Mouse (Mus musculus) spleen, adult 12 weeks (tissue): ENCODE results near the gene Cd300lg.

ENCODE experiments used
- DNase-seq: peaks from one replicate; pipeline ENCODE4 v3.0.0; 2022; ENCODE audit warnings: low spot score

Cd300lg gene

DNA sequence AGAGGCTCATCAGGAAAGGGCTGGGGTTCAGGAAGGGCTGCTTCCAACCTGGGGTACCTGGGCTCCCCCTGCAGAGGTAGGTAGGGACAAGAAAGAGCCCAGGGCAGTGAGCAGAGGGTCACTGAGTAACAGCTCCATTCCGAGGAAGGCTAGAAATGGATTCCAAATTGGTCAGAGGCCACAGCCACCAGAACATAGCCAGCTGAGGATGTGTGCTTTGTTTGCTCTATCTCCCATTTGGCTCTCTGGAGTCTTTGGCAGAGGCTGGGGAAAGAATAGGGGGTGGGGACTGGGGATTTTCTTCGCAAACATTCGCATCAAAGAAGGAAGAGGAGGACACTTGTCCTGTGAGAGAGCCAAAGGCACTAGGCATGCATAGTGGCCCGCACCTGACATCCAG is 10.6 kb downstream of the Cd300lg start:
- DNase-seq = no peak

DNA sequence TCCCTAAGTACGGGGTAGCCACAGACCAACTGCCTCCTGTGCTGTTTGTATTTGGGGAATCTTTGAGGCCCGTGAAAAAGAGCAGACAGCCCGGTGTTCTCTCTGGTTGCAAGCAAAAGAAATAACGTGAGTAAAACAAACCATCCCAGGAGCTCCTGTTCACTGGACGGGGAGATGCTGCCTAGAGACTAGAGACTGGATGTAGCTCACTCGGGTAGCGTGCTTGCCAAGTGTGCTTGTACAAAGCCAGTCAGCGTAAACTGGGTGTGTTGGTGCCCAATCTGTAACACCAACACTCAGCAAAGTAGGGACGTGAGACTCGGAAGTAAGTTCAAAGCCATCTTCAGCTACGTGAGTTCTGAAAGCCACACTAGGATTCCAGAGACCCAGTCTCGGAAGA is 11.4 kb downstream of the Cd300lg start:
- DNase-seq = no peak

DNA sequence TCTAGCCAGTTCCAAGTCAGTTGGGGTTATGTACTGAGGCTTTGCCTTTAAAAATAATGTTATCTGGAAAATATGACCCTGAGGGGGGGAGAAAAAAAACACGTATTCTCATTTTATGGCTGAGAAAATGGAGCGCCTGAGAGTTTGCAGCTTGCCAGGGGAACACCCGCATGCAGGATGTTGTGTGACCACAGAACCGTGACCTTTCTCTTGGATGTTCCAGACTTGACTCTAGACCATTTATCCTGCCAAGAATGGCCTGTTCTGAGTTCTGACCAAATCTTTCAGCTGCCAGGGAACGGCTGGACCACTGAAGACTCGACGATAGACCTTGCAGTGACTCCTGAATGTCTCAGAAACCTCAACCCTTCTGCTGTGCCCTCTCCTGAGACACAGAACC is 11.9 kb downstream of the Cd300lg start:
- no peak for DNase-seq

DNA sequence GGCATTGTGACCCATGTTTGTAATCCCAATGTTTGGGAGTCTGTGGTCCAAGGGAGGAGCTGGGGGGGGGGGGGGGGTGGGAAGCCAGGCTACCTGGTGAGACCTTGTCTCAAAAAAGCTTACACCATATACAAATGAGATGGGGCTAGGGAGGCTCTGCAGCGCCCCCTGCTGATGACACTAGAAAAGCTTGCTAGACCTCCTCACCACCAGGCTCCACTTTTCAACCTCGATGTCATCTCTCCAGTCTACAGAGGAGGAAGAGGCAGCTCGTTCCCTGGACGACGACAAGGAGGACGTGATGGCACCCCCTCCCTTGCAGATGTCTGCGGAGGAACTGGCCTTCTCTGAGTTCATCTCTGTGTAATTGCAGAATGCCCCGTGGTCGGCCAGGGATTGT is 12.5 kb downstream of the Cd300lg start:
- no peak for DNase-seq

DNA sequence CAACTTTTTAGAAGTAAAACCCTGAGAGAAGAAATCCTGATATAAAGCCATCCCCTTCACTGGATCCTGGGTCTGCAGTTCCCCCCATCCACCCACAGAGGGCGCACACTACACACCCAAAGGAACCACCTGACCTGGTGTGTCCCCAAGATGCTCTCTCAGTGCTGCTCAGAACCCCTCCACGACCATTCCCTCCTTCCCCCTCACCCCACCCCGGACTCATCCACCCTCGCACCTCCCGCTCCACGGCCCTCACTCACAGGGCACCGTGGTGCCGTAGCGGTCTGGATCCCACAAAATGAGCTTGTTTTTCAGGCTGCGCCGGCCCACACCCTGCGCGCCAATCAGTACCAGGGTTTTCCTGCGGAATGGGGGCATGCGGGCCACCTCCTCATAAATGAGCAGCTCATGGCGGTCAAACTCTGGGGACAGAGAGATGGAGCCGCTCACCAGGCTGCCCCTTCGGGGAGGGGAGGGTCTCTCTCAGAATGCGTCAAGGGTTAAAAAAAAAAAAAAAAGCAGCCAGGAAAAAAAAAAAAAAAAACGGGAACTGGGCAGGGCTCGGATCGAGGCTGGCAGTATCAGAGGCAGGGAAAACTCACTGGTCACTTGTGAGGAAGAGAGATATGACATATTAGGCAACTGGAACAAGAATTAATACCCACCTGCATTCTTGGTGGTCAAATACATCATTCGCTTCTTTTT is 20.1 kb downstream of the Cd300lg start:
- DNase-seq = peak; percentile 63

DNA sequence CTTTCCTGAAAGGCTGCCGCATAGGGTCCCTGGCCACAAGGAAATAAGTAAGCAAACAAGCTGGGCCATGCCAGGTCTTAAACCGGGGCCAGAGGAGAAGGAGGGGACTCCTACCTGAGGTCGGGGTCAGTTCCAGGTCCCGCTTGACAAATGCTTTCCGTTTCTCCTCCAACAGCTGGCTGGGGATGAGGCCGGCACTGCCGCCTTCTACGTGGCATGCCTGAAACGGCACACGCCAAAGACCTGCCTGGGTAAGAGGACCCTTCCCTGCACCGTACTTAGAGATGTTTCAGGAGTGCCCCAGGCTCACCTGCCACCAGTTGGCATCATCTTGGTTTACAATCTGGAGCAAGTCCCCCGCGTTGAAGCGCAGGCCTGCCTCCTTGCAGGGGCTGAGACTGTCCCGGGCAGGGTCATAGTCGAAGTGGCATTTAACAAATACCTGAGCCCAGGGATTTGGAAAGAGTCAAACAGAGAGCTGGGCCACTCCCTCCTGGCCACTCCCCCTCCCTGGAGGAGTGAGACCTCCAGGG is 20.7 kb downstream of the Cd300lg start:
- no peak for DNase-seq

DNA sequence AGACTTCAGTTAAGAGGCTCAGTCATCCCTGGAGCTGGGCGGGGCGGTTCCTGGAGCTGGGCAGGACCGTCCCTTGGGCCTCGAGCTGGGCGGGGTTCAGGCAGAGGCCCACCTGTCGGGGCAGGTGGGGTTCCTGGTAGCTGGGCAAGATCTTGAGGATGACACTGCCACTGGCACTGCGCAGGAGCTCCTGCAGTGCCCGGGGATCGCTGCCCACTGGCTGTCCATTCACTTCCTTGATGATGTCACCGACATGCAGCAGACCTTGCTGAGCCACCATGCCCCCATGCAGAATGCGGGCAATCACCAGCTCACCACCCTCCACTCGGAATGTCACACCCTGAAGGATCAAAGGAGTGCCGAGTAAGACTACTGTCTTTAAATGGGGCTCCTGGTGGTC is 21.8 kb downstream of the Cd300lg start:
- no peak for DNase-seq

DNA sequence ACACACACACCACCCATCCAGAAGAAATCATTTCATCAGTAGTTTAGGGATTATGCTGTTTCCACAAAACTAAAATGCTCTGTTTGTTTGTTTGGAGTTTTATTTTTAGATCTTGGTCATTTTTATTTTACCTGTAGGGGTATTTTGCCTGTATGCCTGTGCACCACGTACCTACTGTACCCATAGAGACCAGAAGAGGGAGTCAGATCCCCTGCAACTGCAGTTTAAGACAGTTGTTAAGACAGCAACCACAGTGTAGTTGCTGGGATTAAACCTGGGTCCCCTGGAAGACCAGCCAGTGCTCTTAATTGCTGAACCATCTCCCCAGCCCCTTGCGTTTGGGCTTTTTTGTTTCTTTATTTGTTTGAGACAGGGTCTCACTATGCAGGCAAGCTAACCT is 27.7 kb downstream of the Cd300lg start:
- DNase-seq = no peak

DNA sequence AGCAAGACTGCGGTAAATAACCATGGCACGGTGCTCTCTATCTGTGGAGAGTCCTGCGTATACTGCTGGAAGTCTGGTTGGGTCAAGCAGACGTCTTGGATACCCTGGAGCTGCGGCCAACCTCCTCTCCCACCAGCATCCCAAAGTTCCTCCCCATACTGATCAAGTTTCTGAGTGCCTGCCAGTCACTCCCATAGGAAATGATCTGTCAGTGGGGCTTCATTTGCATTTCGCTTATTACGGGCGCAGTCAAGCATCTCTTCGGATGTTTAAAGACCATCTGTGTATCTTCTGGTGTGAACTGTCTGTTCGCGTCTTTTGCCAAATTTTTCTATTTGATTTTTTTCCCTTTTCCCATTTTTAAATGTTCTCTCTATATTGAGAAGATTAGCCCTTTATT is 28.3 kb downstream of the Cd300lg start:
- DNase-seq = no peak

DNA sequence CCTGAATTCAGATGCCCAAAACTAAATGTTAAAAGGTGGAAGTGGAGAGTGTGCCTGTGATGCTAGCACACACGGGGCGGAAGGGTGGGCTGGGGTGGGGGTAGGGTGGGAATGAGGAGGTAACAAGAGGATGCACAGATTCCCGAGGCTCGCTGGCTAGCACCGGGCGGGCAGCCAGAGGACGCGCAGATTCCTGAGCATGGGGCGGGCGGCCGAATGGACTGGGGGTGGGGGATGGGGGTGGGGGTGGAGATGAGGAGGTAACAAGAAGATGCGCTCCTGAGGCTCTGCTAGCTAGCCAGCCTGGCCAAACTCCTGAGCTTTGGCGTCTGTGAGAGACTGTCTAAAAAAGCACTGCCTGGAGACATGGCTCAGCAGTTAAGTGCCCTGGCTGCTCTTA is 29.1 kb downstream of the Cd300lg start:
- DNase-seq = no peak

DNA sequence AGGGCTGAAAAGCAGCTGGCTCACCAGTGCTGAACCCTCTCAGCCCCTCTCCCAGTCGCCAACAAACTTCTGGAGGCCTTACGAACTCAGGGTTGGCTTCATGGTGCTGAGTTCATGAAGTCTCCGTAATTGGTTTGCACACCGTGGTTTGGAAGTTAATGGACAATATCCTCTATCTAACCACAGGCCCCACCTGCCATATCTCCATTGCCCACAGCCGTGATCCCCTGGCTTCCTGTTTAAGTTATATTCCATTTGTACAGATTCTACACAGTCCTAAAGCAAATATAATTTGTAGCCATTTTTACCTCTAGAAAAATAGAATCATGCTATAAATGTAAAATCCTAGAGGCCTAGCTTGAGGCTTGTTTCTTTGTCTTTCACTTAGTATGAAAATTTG is 31.4 kb downstream of the Cd300lg start:
- DNase-seq = no peak

DNA sequence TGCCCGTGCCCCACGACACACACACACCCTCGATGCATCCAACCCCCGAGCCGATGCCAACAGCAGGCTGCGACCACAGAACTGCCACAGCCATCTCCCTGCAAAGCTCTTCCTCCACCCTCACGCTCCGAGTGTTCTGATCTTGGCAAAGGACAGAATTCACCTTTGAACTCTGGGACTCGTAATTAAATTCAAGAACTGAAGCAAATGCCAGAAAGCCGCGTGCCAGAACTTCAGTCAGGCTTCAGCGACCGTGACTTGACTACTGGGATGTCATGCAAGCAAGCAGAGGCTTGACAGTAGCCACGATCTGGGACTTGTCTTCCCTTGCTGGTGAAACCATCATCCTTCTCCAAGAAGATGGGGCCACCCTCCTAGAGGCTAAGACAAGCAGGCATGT is 32.4 kb downstream of the Cd300lg start:
- DNase-seq = no peak

DNA sequence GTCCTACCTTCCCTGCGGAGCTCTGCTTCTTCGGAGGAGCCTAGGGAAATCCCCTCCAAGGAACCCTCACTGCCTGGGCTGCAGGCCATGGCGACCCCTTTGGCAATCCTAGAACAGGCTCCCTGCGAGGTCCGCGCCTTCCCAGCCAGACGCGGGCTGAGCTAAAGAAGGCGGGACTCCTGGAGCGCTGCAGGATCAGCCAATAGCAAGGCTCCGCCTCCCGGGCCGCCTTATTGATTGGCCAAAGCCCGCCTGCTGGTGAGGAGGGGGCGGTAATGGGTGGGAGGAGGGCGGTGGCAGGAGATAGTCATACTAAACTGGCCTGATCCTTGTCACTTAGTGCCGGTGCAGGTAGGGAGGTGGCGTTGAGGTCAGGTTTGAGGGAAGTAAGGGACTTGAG is 41.0 kb downstream of the Cd300lg start:
- no peak for DNase-seq

DNA sequence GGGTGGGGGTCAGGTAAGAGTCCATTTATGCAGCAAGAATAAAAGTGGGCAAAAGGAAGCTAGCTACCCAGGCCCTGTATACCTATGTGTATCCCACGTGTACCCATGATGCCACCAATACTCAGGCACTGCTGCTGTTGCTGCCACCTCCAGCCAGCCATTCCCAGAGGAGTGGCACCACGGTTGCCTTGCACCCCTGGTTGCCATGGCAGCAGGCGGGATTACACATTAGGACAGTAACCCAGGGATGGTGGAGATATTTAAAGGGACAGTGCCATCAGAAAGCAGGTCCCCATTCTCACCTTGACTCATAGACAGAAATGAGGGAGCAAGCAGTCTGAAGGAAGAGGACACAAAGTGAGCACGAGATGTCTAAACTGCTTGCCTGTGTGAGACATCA is 41.9 kb downstream of the Cd300lg start:
- DNase-seq = no peak

DNA sequence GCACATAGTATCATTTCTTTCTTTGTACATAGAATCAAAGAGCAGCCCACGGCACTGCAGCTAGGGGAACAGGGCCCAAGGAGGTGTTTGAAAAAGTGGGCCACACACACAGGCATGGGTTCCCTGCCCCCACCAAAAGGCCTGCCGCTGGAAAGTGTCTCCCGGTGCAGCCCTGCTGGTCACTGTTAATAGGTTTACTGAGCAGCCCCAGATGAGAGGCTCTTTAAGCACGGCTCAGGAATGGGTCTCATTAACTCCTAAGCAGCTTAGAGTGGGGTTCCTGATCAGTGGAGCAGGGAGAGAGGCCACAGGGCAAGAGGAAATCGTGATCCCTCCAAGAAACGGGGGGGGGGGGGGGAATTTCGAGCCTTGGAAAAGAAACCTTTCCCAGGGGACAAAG is 42.9 kb downstream of the Cd300lg start:
- no peak for DNase-seq

DNA sequence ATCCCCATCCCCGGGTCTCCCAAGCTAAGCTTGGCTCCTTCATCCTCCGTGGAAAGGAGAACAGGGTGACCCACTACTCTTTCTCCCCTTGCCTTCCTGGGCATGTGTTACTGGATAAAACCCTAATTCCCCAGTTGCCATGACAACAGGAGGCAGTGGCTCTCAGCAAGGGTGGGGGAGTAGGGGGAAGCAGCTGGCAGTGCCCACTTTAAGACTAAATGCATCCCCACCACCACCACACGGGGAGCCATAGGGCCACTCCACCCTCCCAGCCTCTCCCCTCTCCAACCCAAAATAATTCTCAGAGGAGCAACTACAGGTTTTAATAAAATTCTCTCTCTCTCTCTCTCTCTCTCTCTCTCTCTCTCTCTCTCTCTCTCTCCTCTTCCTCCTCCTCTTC is 45.0 kb downstream of the Cd300lg start:
- DNase-seq = no peak

DNA sequence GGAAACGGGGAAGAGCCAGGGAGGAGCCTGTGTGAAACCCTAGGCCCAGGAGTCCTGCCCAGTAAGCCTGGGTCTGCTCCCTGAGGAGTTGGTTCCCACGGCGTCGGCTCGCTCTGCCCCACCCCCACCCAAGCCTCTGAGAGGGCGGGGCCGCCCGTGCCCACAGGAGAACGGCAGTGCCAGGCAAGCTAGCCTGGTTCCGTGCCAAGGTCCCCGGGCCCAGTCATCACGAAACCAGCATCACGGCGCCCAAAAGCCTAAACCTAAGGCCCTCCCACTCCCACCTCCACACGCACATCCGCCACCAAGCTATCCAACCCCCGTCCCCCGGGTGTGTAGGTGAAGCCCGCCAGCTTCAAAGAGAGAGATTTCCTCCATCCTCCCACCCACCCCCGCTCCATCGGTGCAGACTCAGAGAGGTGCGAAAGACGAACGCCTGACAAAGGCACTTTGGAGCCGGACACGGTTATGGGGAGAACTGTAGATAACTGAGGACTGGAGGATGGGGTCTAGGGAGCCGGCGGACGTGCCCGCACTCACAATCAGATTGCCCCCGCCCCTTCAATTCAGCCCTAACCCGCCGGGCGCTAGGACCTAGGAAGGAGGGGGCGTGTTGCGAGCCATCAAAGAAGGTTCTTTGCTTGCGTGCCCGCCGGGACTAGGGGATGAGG is 45.9 kb downstream of the Cd300lg start:
- DNase-seq = peak; percentile 73

DNA sequence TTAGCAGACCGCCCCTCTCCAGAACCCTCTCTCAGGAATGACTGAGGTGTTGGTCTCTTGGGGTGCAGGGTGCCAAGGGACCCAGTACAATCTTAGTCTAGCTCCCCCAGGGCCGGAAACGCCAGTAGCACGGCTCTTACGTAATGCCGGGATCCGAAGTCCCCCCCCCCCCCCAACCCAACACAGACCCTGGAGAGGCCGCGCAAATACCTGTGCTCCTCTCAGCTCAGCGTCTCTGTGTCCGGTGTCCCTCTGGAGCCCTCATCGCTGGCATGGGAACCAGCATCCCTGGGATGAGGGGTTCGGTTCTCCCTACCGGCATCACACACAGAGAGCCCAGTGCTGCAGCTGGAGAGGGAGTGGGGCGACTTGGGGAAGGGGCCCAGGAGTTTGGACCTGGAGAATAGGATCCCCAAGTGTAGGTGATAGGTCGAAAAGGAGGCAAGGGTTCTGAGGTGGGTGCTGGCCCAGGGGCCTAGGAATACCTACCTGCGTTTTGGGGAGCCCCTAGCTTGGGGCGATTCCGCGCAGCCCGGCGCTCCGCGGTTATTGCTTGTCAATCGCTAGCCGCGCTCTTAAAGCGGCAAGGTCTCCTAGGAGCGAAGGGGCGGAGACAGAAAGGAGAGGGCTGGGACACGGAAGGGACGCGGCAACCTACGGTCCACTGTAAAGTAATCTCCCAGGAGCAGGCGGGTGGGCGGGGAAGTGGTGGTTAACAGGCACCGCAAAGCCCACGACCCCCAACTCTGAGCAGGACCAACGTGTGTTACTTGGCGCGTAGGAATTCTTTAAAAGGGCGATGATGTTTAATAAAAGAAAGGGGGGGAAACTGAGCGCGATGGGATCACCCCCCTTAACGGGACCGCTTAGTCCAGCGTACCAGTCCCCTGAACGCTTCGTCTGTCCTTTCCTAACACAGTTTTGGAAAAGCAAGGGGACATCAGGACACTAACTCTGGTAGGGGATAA is 46.9 kb downstream of the Cd300lg start, which contains the start of gene Mpp2:
Gene Mpp2 (minus strand): TSS at position 585 of the 968 bp plus-strand sequence.
- peak; percentile 78 for DNase-seq

DNA sequence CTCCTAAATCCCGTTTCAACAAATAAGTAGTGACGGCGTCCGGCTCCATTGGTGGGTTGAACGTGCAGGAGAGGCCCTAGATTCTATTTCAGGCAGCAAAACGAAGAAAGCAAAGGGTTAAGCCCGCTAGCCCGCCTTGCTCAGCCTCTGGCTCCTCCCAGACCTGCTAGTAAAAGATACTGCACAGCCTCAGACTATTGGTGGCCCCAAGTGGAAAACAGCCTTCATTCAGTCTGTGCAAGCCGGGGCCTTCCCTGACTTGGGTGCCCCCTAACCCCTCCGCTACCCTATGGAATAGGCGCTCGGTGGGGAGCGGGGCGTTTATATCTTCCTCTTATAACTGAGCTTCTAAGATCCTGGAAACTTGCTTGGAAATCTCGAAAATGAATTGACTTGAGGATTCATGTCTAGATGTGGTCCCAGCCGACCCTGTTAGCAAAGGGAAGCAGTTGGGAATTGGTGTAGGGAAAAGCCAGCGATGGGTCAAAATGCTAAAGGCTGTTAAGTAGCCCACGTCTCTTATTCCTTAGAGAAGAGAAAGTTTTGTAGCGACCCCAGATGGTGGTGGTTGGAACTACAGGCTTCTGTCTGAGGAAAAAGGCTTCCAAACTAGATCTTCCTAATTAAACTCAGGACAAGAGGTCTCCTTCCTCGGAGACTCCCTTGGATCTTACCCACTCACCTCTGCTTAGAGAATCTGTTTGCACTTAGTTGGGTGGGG is 47.9 kb downstream of the Cd300lg start:
- DNase-seq = peak; percentile 73

DNA sequence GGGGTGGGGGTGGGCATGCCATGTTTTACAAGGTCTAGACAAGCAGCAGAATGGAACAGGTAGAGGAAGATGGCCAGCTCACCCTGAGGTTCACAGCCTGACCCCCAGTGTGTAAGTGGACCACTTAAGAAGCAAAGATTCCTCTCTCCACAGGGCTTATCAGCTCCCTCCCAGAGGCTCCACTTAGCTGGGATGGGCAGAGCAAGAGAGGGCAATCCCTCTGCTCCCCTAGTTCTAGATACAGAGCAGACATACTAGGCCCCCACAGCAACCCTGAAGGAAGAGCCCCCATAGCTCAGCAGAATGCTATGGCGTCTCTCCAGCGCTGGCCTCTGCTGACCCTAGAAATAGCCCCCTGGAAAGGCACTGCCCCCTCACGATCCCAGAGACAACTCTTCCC is 54.4 kb downstream of the Cd300lg start:
- DNase-seq = no peak

DNA sequence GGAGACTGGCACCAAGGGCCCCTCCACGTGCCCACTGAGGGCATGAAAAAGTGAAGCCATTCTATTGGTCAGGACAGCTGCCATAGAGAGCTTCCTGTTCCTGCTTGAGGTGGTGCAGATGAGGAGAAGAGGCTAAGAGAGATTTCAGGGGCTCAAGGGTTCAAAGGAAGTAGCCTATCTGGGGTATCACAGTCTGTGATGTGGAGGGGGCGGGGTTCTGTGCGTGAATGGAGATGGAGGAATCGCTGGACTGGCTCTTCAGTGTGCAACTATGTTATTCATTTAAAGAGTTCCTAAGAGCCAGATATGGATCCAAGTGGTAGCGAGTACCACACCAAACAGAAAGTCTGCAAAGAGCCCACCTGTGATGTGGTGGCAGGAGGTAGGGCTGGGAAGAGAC is 55.1 kb downstream of the Cd300lg start:
- no peak for DNase-seq

DNA sequence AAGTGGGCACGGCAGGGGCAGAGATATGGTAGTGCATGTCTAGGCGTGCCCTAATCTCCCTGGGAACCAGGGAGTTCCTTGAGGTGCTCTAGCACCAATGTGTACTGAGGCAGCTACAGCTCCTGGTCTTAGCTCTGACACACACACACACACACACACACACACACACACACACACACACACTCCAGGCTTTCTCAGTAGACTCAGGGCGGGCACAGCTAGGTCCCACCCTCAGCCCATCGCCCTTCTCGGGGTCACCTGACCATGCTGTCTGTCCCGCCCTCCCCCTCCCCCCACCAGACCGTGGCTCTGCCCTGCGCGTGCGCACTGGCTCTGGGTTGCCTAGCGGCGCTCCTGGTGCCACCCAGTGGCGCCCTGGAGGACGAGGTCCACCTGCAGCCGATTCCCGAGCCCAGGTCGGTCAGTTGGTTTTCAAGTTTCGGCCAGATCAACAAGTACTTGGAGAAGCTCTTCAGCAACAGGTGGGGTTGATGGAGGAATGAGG is 55.6 kb downstream of the Cd300lg start:
- DNase-seq = peak; percentile 59
